16 mouse cellular contexts compared by ENCODE assay signal in the genomic region with DNA sequence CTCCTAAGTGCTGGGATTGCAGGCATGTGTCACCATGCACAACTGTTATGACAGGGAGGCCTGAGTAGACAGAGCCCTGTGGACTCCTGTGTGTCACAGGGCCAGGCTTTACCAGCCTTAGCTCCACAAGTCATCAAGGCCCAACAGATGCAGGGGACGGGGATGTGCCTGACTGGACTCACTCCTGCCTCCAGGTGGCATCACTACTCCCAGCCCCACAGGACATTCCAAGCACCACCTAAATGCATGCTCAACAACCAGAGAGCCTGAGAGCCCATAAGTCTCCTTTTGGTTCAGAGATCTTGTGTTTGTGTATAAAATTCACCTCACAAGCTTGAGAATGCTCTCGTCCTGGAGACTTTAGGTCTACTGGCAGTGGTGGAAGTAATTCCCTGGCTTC. TPM values are rescaled to one million over a fixed set of nuclear protein-coding genes. Genes with fewer than 3 reads are reported as not detected.
DNase-seq lines count a peak whose midpoint lies in the region; ATAC-seq and TF ChIP-seq lines count a peak whose summit lies in the region.
"Had no signal": no experiment of that assay in that cellular context is flagged by ENCODE, and none has a peak within 500 bp of the region (broad histone marks: within the 10 kb centered on the region; RNA-seq: fewer than 3 reads in every experiment).

No protein-coding gene starts in this region.

- H3K27ac ChIP-seq in kidney, adult 2 months (ENCODE audit: insufficient read depth, low read depth, low read length): no peak overlapping the region
- no peak overlapping the region for H3K27ac ChIP-seq in kidney, embryonic 15.5 days
- no peak overlapping the region for H3K27ac ChIP-seq in embryonic fibroblast, embryonic 13.5 days (ENCODE audit: insufficient read depth, low read length)
- H3K27ac ChIP-seq in liver, embryonic 15.5 days (replicated peaks): peak overlapping the region; percentile 95
- H3K27ac ChIP-seq: forebrain, embryonic 13.5 days; hindbrain, embryonic 14.5 days; midbrain, embryonic 10.5 days; stomach, embryonic 15.5 days had no signal

- DNase-seq in kidney, adult 2 months: no peak
- DNase-seq in G1E (ENCODE audit: low spot score): no peak
- DNase-seq in MN1 (ENCODE audit: low spot score): no peak
- DNase-seq in adrenal gland, adult 18-20 months (ENCODE audit: low spot score in 2 of 2): no peak
- DNase-seq: gastrocnemius, postnatal 10 days; kidney, postnatal 14 days; lung, adult 18-20 months; right cerebral cortex, postnatal 25 days; thymus, postnatal 4 days had no signal

- WGBS in kidney, adult 2 months: 89% methylated on average over 2 of the region's 2 CpGs
- WGBS in kidney, embryonic 15.5 days: 74% methylated on average over 2 of the region's 2 CpGs
- 59% methylated on average over 2 of the region's 2 CpGs for WGBS in liver, embryonic 15.5 days (ENCODE audit: insufficient replicate concordance)

- no peaks in the 10 kb centered on the region for H3K9me3 ChIP-seq in kidney, embryonic 15.5 days (replicated peaks)
- no peaks in the 10 kb centered on the region for H3K9me3 ChIP-seq in G1E (replicated peaks)
- no peaks in the 10 kb centered on the region for H3K9me3 ChIP-seq in liver, embryonic 15.5 days (replicated peaks)
- H3K9me3 ChIP-seq: forebrain, embryonic 13.5 days; midbrain, embryonic 10.5 days; stomach, embryonic 15.5 days had no signal

- no peaks in the 10 kb centered on the region for H3K27me3 ChIP-seq in kidney, adult 2 months (replicated peaks; ENCODE audit: control insufficient read depth, insufficient read depth, low read length)
- H3K27me3 ChIP-seq in kidney, embryonic 15.5 days: no peaks in the 10 kb centered on the region
- no peaks in the 10 kb centered on the region for H3K27me3 ChIP-seq in G1E (ENCODE audit: insufficient read depth, low read length)
- H3K27me3 ChIP-seq in liver, embryonic 15.5 days: no peaks in the 10 kb centered on the region
- H3K27me3 ChIP-seq: forebrain, embryonic 13.5 days; stomach, embryonic 15.5 days had no signal

- no peak overlapping the region for H3K9ac ChIP-seq in kidney, embryonic 15.5 days
- peak overlapping the region; percentile 33; the same call in 1 of the 2 replicates for H3K9ac ChIP-seq in liver, embryonic 15.5 days
- H3K9ac ChIP-seq: forebrain, embryonic 13.5 days; hindbrain, embryonic 14.5 days; stomach, embryonic 15.5 days had no signal

- peak; percentile 29; the same call in 1 of the 2 replicates for TF ChIP-seq CTCF in kidney, adult 2 months (conservative IDR thresholded peaks at IDR 0.05; ENCODE audit: insufficient read depth, insufficient read length, low read depth, low read length)
- no peak for TF ChIP-seq CTCF in G1E (IDR thresholded peaks at IDR 0.05; ENCODE audit: low read depth, low read length)
- 0 out of 2 replicates have a peak, but pooled peaks have one; percentile 17 for TF ChIP-seq CTCF in embryonic fibroblast, embryonic 13.5 days (IDR thresholded peaks at IDR 0.05; ENCODE audit: borderline replicate concordance, insufficient read depth, low read length)

- H3K4me3 ChIP-seq in kidney, adult 2 months (ENCODE audit: insufficient read depth, low read depth, low read length): no peak overlapping the region
- no peak overlapping the region for H3K4me3 ChIP-seq in kidney, embryonic 15.5 days (replicated peaks)
- peak overlapping the region; percentile 51; the same call in 1 of the 2 replicates for H3K4me3 ChIP-seq in G1E (ENCODE audit: low read depth, low read length)
- no peak overlapping the region for H3K4me3 ChIP-seq in embryonic fibroblast, embryonic 13.5 days (ENCODE audit: insufficient read depth, low read length)
- no peak overlapping the region for H3K4me3 ChIP-seq in liver, embryonic 15.5 days (replicated peaks)
- H3K4me3 ChIP-seq: forebrain, embryonic 13.5 days; midbrain, embryonic 10.5 days; stomach, embryonic 15.5 days had no signal

- no peaks in the 10 kb centered on the region for H3K36me3 ChIP-seq in kidney, adult 2 months (ENCODE audit: control insufficient read depth, insufficient read depth, low read length)
- peaks cover 91% of the 10 kb centered on the region for H3K36me3 ChIP-seq in kidney, embryonic 15.5 days
- H3K36me3 ChIP-seq in G1E (replicated peaks): peaks cover 96% of the 10 kb centered on the region
- H3K36me3 ChIP-seq in liver, embryonic 15.5 days (replicated peaks): peaks cover 74% of the 10 kb centered on the region

- no peak overlapping the region for H3K4me2 ChIP-seq in kidney, embryonic 15.5 days
- H3K4me2 ChIP-seq in liver, embryonic 15.5 days: peak overlapping the region; percentile 54
- H3K4me2 ChIP-seq: forebrain, embryonic 13.5 days; hindbrain, embryonic 14.5 days; stomach, embryonic 15.5 days had no signal

- TF ChIP-seq POLR2A in kidney, adult 2 months (IDR thresholded peaks at IDR 0.05; ENCODE audit: low read depth, low read length): no peak
- no peak for TF ChIP-seq POLR2A in embryonic fibroblast, embryonic 13.5 days (IDR thresholded peaks at IDR 0.05; ENCODE audit: low read depth, low read length)

- H3K4me1 ChIP-seq in kidney, adult 2 months (ENCODE audit: control insufficient read depth, insufficient read depth, low read length): no peaks in the 10 kb centered on the region
- no peaks in the 10 kb centered on the region for H3K4me1 ChIP-seq in kidney, embryonic 15.5 days
- peaks cover 61% of the 10 kb centered on the region for H3K4me1 ChIP-seq in G1E (ENCODE audit: insufficient read depth, low read depth, low read length)
- no peaks in the 10 kb centered on the region for H3K4me1 ChIP-seq in embryonic fibroblast, embryonic 13.5 days (ENCODE audit: control insufficient read depth, insufficient read depth, low read length)
- H3K4me1 ChIP-seq in liver, embryonic 15.5 days (replicated peaks): peaks cover 60% of the 10 kb centered on the region
- H3K4me1 ChIP-seq: forebrain, embryonic 13.5 days; midbrain, embryonic 10.5 days; stomach, embryonic 15.5 days had no signal

- no peak for ATAC-seq in kidney, embryonic 15.5 days (replicated peaks; ENCODE audit: low FRiP score)
- ATAC-seq in G1E (ENCODE audit: extremely low read depth, insufficient number of reproducible peaks, low FRiP score, poor library complexity, severe bottlenecking): no peak
- ATAC-seq in liver, embryonic 15.5 days (ENCODE audit: insufficient read depth): peak; percentile 26
- ATAC-seq: forebrain, embryonic 13.5 days had no signal

RNA-seq across cellular contexts. Expression of a gene that starts 8.7 kb away (rescaled TPM):
- polyA plus RNA-seq in kidney, adult 2 months (2012; rRNA removed): 0.42 and 1.0 TPM in 2 replicates
- polyA plus RNA-seq in kidney, embryonic 15.5 days (2015; fragmentation: Nextera tagmentation; extraction: Ambion mirVana): 6.8 and 7.8 TPM in 2 replicates
- total RNA-seq in G1E (2014; fragmentation: Nextera tagmentation) (not detected in 2 replicates), G1E (2017) (3.7 and 4.2 TPM in 2 replicates)
- 0.98 and 1.8 TPM in 2 replicates for polyA plus RNA-seq in G1E (2012)
- polyA plus RNA-seq in embryonic fibroblast, embryonic 13.5 days (2011; ENCODE audit: insufficient read length, low read depth, missing spikeins): 7.1 and 9.7 TPM in 2 replicates
- 2.0 and 2.5 TPM in 2 replicates for polyA plus RNA-seq in liver, embryonic 15.5 days (2015; fragmentation: Nextera tagmentation; extraction: Ambion mirVana)
- total RNA-seq in adrenal gland, adult 18-20 months (2021): 1 to 10 TPM; 1.2 to 1.8 TPM

RNA-seq across cellular contexts. Expression of a gene that starts 18.5 kb away (rescaled TPM):
- 53.0 and 53.8 TPM in 2 replicates for polyA plus RNA-seq in kidney, adult 2 months (2012; rRNA removed)
- 38.8 and 42.6 TPM in 2 replicates for polyA plus RNA-seq in kidney, embryonic 15.5 days (2015; fragmentation: Nextera tagmentation; extraction: Ambion mirVana)
- 55.5 and 78.9 TPM in 2 replicates for total RNA-seq in G1E (2014; fragmentation: Nextera tagmentation)
- 38.5 and 44.4 TPM in 2 replicates for total RNA-seq in G1E (2017)
- 12.6 and 24.5 TPM in 2 replicates for polyA plus RNA-seq in G1E (2012)
- polyA plus RNA-seq in embryonic fibroblast, embryonic 13.5 days (2011; ENCODE audit: insufficient read length, low read depth, missing spikeins): 28.7 and 44.8 TPM in 2 replicates
- 14.0 and 14.3 TPM in 2 replicates for polyA plus RNA-seq in liver, embryonic 15.5 days (2015; fragmentation: Nextera tagmentation; extraction: Ambion mirVana)
- 10 to 100 TPM; 29.9 to 30.2 TPM for total RNA-seq in adrenal gland, adult 18-20 months (2021)

RNA-seq across cellular contexts. Expression of a gene that starts 54.6 kb away (rescaled TPM):
- polyA plus RNA-seq in kidney, adult 2 months (2012; rRNA removed): 8.1 and 9.1 TPM in 2 replicates
- 8.6 and 10.3 TPM in 2 replicates for polyA plus RNA-seq in kidney, embryonic 15.5 days (2015; fragmentation: Nextera tagmentation; extraction: Ambion mirVana)
- not detected in 2 replicates for total RNA-seq in G1E (2014; fragmentation: Nextera tagmentation)
- total RNA-seq in G1E (2017): 0.05 TPM in 1 of 2 replicates, not detected in the other
- polyA plus RNA-seq in G1E (2012): not detected in 2 replicates
- 2.1 and 2.2 TPM in 2 replicates for polyA plus RNA-seq in embryonic fibroblast, embryonic 13.5 days (2011; ENCODE audit: insufficient read length, low read depth, missing spikeins)
- 1.9 and 2.4 TPM in 2 replicates for polyA plus RNA-seq in liver, embryonic 15.5 days (2015; fragmentation: Nextera tagmentation; extraction: Ambion mirVana)
- total RNA-seq in adrenal gland, adult 18-20 months (2021): 10 to 100 TPM in 1 of 2 experiments, 1 to 10 TPM in 1; 8.7 to 14.2 TPM
